Mouse (Mus musculus) gastrocnemius, postnatal 36 days (tissue): ENCODE results near the gene Socs7. TPM values are rescaled to one million over a fixed set of nuclear protein-coding genes. Genes with fewer than 3 reads are reported as not detected.

Source experiments
- DNase-seq, 2 experiments: peaks; one replicate each; pipeline ENCODE4 v3.0.0; 2022
- intact Hi-C: fragments of 180-260 bp; cut with DNase I; formaldehyde crosslinking; loops from one replicate; pipeline ENCODE4 v1.15.1; 2025
- total RNA-seq, 2 experiments: library from RNA; stranded (reverse); gene quantifications; 2 replicates each; pipeline ENCODE4 v1.2.3; 2021

Gene Socs7
- total RNA-seq, 2 experiments from 2014 or later: 42.0 to 43.4 TPM

GRCm38 (mm10) chr11:97412117-97412516 lies 49.8 kb downstream of the Socs7 start:
- intact Hi-C loops: no loop called here
- peak in 1 of 2 experiments; percentile 19 for DNase-seq

- intact Hi-C loops: no loop called here
- peak in 1 of 2 experiments; percentile 15 for DNase-seq
These were observed 50.5 kb downstream of the Socs7 start for GRCm38 (mm10) chr11:97412808-97413347.

GRCm38 (mm10) chr11:97415330-97415711 lies 53.0 kb downstream of the Socs7 start, which contains the start of gene Arhgap23:
Gene Arhgap23 (plus strand): TSS chr11:97415533.
- peak; percentile 57 to 60 for DNase-seq
- intact Hi-C loops: no loop called here

- DNase-seq: peak; percentile 41 to 66
- intact Hi-C loops: no loop called here
These were observed 53.6 kb downstream of the Socs7 start for GRCm38 (mm10) chr11:97415712-97416636.

GRCm38 (mm10) chr11:97416637-97417035 lies 54.3 kb downstream of the Socs7 start:
- intact Hi-C loops: no loop called here
- DNase-seq: no peak

- no peak for DNase-seq
These were observed 56.6 kb downstream of the Socs7 start for GRCm38 (mm10) chr11:97418834-97419539.

GRCm38 (mm10) chr11:97419540-97419900 lies 57.2 kb downstream of the Socs7 start:
- intact Hi-C loops: no loop called here

More at GRCm38 (mm10) chr11:97418834-97419539, 56.6 kb downstream of the Socs7 start:
- intact Hi-C loops: no loop called here

GRCm38 (mm10) chr11:97422507-97422906 lies 60.2 kb downstream of the Socs7 start:
- intact Hi-C loops: no loop called here
- DNase-seq: no peak

More at GRCm38 (mm10) chr11:97419540-97419900, 57.2 kb downstream of the Socs7 start:
- DNase-seq: no peak

- no peak for DNase-seq
- intact Hi-C loops: no loop called here
These were observed 61.8 kb downstream of the Socs7 start for GRCm38 (mm10) chr11:97424092-97424692.

- intact Hi-C loops: no loop called here
- DNase-seq: no peak
These were observed 62.5 kb downstream of the Socs7 start for GRCm38 (mm10) chr11:97424802-97425201.

- peak; percentile 66 to 79 for DNase-seq
- intact Hi-C loops: no loop called here
These were observed 65.7 kb downstream of the Socs7 start for GRCm38 (mm10) chr11:97427794-97428725.

GRCm38 (mm10) chr11:97428726-97429077 lies 66.4 kb downstream of the Socs7 start:
- DNase-seq: no peak
- intact Hi-C loops: no loop called here

GRCm38 (mm10) chr11:97429615-97430014 lies 67.3 kb downstream of the Socs7 start:
- DNase-seq: no peak
- intact Hi-C loops: no loop called here

GRCm38 (mm10) chr11:97432015-97432414 lies 69.7 kb downstream of the Socs7 start:
- peak in 1 of 2 experiments; percentile 54 for DNase-seq
- intact Hi-C loops: loop anchor here (1.0 to 2.0 kb wide), 2 partner anchors 25 to 36 kb away; no protein-coding TSS in a partner anchor

- DNase-seq: no peak
- intact Hi-C loops: loop anchor here (1.0 to 2.0 kb wide), 2 partner anchors 26 to 35 kb away; no protein-coding TSS in a partner anchor
These were observed 70.7 kb downstream of the Socs7 start for GRCm38 (mm10) chr11:97432983-97433539.

GRCm38 (mm10) chr11:97434121-97434520 lies 71.8 kb downstream of the Socs7 start:
- intact Hi-C loops: no loop called here
- no peak for DNase-seq

GRCm38 (mm10) chr11:97434704-97435454 lies 72.5 kb downstream of the Socs7 start:
- intact Hi-C loops: no loop called here
- DNase-seq: peak; percentile 78 to 79

GRCm38 (mm10) chr11:97435808-97436491 lies 73.6 kb downstream of the Socs7 start:
- DNase-seq: no peak
- intact Hi-C loops: no loop called here
